Mouse (Mus musculus): Measurements from ENCODE around the gene Hoxa11. TPM values are rescaled to one million over a fixed set of nuclear protein-coding genes. Genes with fewer than 3 reads are reported as not detected.

Hoxa11 gene
- polyA plus RNA-seq, 1 experiment from 2014 or later = not detected

DNA sequence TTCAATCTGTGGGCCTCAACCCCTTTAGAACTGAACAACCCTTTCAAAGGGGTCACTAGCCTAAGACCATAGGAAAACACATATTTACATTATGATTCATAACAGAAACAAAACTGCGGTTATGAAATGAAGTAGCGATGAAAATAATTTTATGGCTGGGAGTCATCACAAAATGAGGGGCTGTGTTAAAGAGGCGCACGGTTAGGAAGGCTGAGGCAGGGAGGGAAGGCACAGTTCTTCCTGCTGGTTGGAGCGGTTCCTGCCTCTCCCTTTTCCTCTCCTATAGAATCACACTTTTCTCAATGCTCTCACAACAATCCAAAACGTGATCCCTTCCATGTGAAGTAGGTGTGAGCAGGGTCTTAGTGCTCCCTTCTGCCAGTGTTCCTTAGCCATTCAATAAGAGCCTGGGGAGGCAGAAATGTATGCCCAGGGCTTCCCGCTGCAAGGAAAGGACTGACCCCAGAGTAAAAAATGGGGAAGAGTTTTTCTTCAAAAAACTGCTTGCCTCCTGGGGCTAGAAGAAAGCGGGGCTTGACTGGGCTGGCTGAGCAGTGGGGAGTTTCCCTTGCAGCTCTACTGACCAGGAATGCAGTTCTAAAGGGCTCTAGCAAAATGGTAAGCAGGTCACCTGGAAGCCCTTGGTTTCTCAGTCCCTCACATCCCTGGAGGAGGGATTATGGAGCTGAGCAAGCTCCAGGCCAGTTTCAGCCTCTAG lies 30.1 kb upstream of the Hoxa11 start:
- no peak overlapping the region for H3K9ac ChIP-seq (ENCODE audit: low read depth, low read length)
- H3K9me3 ChIP-seq (replicated peaks; ENCODE audit: control insufficient read depth, low read length) = no peaks in the 10 kb centered on the region
- H3K4me2 ChIP-seq (ENCODE audit: low read depth, low read length) = no peak overlapping the region
- no peaks in the 10 kb centered on the region for H3K4me1 ChIP-seq (ENCODE audit: control insufficient read depth, low read depth, low read length)
- no peaks in the 10 kb centered on the region for H3K36me3 ChIP-seq (ENCODE audit: control insufficient read depth, insufficient read depth)
- H3K27ac ChIP-seq (ENCODE audit: low read length) = no peak overlapping the region
- no peak overlapping the region for H3K4me3 ChIP-seq (ENCODE audit: low read depth, low read length)
- 13% methylated on average over 8 of the region's 8 CpGs for WGBS (ENCODE audit: insufficient replicate concordance)
- peaks cover 72% of the 10 kb centered on the region for H3K27me3 ChIP-seq (ENCODE audit: control insufficient read depth, insufficient read depth, low read depth, low read length)
- ATAC-seq (ENCODE audit: low read depth) = no peak

DNA sequence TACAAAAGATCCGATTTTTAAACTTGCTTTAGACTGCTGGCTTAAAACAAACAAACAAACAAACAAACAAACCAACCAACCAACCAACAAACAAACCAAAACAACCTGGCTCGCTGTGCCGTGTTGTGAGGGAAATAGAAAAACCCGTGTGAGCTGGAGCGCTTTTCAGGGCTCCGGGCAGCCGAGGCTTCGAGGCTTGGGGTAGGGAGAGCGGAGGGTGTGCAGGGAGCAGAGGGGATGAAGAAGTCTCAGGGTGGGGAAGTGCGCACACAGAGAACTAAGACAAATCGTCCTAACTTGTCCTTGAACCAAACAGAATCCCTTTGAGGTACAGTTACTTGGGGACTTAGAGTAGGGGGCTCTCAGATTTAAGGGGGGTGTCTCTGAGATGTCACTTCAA lies 29.0 kb upstream of the Hoxa11 start:
- Histone ChIP-seq H3K36me3 (ENCODE audit: control insufficient read depth, insufficient read depth) (no peaks in the 10 kb centered on the region), H3K4me2 (ENCODE audit: low read depth, low read length) (no peak overlapping the region), H3K4me3 (ENCODE audit: low read depth, low read length) (no peak overlapping the region), H3K4me1 (ENCODE audit: control insufficient read depth, low read depth, low read length) (no peaks in the 10 kb centered on the region), H3K9ac (ENCODE audit: low read depth, low read length) (no peak overlapping the region), H3K27me3 (ENCODE audit: control insufficient read depth, insufficient read depth, low read depth, low read length) (peaks cover 81% of the 10 kb centered on the region), H3K9me3 (replicated peaks; ENCODE audit: control insufficient read depth, low read length) (no peaks in the 10 kb centered on the region), H3K27ac (ENCODE audit: low read length) (no peak overlapping the region)
- ATAC-seq (ENCODE audit: low read depth) = no peak
- 9% methylated on average over 11 of the region's 11 CpGs for WGBS (ENCODE audit: insufficient replicate concordance)

DNA sequence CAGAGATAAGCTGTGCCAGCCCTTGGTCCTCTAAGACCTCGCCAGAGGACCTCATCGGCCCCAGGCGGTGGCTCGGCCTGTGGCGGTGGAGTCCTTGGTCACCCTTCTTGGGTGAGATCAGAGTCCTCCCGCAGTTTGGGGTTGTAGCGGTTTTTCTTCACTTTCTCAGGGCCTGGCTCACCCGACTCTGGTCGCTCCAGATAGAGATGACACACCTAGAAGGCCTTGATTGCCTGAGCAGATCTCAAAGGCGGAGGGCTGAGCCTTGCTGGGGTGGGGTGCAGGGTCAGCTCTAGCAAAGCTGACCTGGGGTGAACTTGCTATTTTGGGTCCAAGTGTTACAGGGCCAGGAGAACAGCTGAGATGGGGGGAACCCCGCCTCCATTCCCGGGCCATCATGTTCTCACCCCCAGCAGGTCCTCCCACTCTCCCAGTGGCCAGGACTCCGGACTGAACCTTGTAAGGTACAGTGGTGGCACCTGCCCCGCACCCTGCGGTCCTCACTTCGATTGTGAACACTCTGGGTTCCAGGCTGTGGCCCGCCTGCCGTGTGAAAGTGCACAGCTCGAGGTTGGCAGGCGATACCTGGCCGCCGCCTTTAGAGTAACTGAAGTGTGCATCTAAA lies 28.2 kb upstream of the Hoxa11 start:
- no peaks in the 10 kb centered on the region for H3K36me3 ChIP-seq (ENCODE audit: control insufficient read depth, insufficient read depth)
- peaks cover 89% of the 10 kb centered on the region for H3K27me3 ChIP-seq (ENCODE audit: control insufficient read depth, insufficient read depth, low read depth, low read length)
- H3K4me1 ChIP-seq (ENCODE audit: control insufficient read depth, low read depth, low read length) = no peaks in the 10 kb centered on the region
- H3K27ac ChIP-seq (ENCODE audit: low read length) = no peak overlapping the region
- no peak overlapping the region for H3K4me3 ChIP-seq (ENCODE audit: low read depth, low read length)
- 4% methylated on average over 21 of the region's 22 CpGs for WGBS (ENCODE audit: insufficient replicate concordance)
- H3K4me2 ChIP-seq (ENCODE audit: low read depth, low read length) = no peak overlapping the region
- H3K9me3 ChIP-seq (replicated peaks; ENCODE audit: control insufficient read depth, low read length) = no peaks in the 10 kb centered on the region
- H3K9ac ChIP-seq (ENCODE audit: low read depth, low read length) = no peak overlapping the region
- no peak for ATAC-seq (ENCODE audit: low read depth)

GRCm38 (mm10) chr6:52272766-52273655 lies 27.4 kb upstream of the Hoxa11 start:
- no peaks in the 10 kb centered on the region for H3K36me3 ChIP-seq (ENCODE audit: control insufficient read depth, insufficient read depth)
- no peak overlapping the region for H3K4me2 ChIP-seq (ENCODE audit: low read depth, low read length)
- no peaks in the 10 kb centered on the region for H3K4me1 ChIP-seq (ENCODE audit: control insufficient read depth, low read depth, low read length)
- 8% methylated on average over 22 of the region's 22 CpGs for WGBS (ENCODE audit: insufficient replicate concordance)
- H3K9me3 ChIP-seq (replicated peaks; ENCODE audit: control insufficient read depth, low read length) = no peaks in the 10 kb centered on the region
- no peak overlapping the region for H3K4me3 ChIP-seq (ENCODE audit: low read depth, low read length)
- ATAC-seq (ENCODE audit: low read depth) = no peak
- no peak overlapping the region for H3K9ac ChIP-seq (ENCODE audit: low read depth, low read length)
- peaks cover 94% of the 10 kb centered on the region for H3K27me3 ChIP-seq (ENCODE audit: control insufficient read depth, insufficient read depth, low read depth, low read length)
- H3K27ac ChIP-seq (ENCODE audit: low read length) = no peak overlapping the region

DNA sequence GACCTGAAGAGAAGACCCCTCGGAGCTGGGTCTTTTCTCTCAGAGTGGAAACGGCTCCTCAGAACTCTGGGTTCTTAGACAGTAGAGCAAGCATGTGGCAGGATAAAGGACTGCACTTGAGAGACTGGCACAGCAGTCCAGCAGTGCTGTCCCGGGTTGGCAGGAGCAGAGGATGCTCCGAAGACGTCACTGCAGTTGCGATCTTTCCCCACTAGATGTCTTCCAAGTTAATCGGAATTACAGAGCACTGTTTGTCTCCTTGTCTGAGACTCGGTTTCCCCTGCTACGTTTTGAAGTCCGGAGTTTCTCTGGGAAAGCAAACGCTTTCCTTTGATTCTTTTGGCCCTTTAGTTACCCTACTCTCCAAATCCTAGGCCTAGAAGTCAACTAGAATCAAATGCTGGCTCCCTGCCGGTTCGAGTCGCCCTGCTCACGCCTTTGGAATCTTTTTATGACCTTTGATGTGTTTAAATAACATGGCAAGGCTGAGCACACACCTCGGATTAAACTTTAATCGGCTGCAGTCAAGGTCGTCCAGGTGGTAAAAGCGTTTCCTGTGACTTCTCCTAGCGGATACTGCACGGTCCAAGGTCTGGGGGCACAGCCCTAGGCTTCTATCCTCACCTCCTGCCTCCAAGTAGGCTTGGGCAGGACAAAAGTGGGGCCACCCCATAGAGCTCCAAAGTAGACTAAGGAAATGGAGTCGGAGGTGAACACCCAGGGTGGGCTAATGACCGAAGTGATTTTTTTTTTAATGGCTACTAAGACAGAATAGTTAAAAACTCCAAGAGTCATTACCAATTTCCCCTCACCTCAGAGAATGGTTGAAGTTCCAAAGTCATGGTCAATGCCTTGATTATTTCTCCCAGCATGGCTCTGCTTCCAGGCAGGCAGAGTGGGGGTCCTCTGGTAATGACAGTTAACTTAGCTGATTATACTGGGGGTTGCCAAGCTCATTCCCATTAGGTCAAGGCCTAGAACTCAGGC lies 25.2 kb upstream of the Hoxa11 start:
- Histone ChIP-seq H3K4me2 (ENCODE audit: low read depth, low read length) (no peak overlapping the region), H3K27me3 (ENCODE audit: control insufficient read depth, insufficient read depth, low read depth, low read length) (peaks cover 94% of the 10 kb centered on the region)

GRCm38 (mm10) chr6:52268756-52269155 lies 23.1 kb upstream of the Hoxa11 start:
- Histone ChIP-seq H3K4me2 (ENCODE audit: low read depth, low read length) (no peak overlapping the region), H3K27me3 (ENCODE audit: control insufficient read depth, insufficient read depth, low read depth, low read length) (peaks cover 95% of the 10 kb centered on the region), H3K9ac (ENCODE audit: low read depth, low read length) (no peak overlapping the region), H3K36me3 (ENCODE audit: control insufficient read depth, insufficient read depth) (no peaks in the 10 kb centered on the region), H3K4me1 (ENCODE audit: control insufficient read depth, low read depth, low read length) (no peaks in the 10 kb centered on the region), H3K4me3 (ENCODE audit: low read depth, low read length) (no peak overlapping the region), H3K9me3 (replicated peaks; ENCODE audit: control insufficient read depth, low read length) (no peaks in the 10 kb centered on the region), H3K27ac (ENCODE audit: low read length) (no peak overlapping the region)
- 7% methylated on average over 3 of the region's 3 CpGs for WGBS (ENCODE audit: insufficient replicate concordance)
- ATAC-seq (ENCODE audit: low read depth) = no peak

More for the DNA sequence above, 25.2 kb upstream of the Hoxa11 start:
- Histone ChIP-seq H3K27ac (ENCODE audit: low read length) (no peak overlapping the region), H3K4me1 (ENCODE audit: control insufficient read depth, low read depth, low read length) (no peaks in the 10 kb centered on the region), H3K4me3 (ENCODE audit: low read depth, low read length) (no peak overlapping the region), H3K9ac (ENCODE audit: low read depth, low read length) (no peak overlapping the region), H3K36me3 (ENCODE audit: control insufficient read depth, insufficient read depth) (no peaks in the 10 kb centered on the region), H3K9me3 (replicated peaks; ENCODE audit: control insufficient read depth, low read length) (no peaks in the 10 kb centered on the region)
- WGBS (ENCODE audit: insufficient replicate concordance) = 9% methylated on average over 23 of the region's 23 CpGs
- ATAC-seq (ENCODE audit: low read depth) = no peak

- no peak for ATAC-seq (ENCODE audit: low read depth)
- 9% methylated on average over 7 of the region's 7 CpGs for WGBS (ENCODE audit: insufficient replicate concordance)
- H3K9ac ChIP-seq (ENCODE audit: low read depth, low read length) = no peak overlapping the region
These were observed 22.7 kb upstream of the Hoxa11 start for GRCm38 (mm10) chr6:52268341-52268740.

GRCm38 (mm10) chr6:52267691-52268090 lies 22.1 kb upstream of the Hoxa11 start:
- Histone ChIP-seq H3K9me3 (replicated peaks; ENCODE audit: control insufficient read depth, low read length) (no peaks in the 10 kb centered on the region), H3K4me2 (ENCODE audit: low read depth, low read length) (no peak overlapping the region), H3K4me1 (ENCODE audit: control insufficient read depth, low read depth, low read length) (no peaks in the 10 kb centered on the region), H3K9ac (ENCODE audit: low read depth, low read length) (no peak overlapping the region), H3K27me3 (ENCODE audit: control insufficient read depth, insufficient read depth, low read depth, low read length) (peaks cover 95% of the 10 kb centered on the region), H3K36me3 (ENCODE audit: control insufficient read depth, insufficient read depth) (no peaks in the 10 kb centered on the region), H3K27ac (ENCODE audit: low read length) (no peak overlapping the region), H3K4me3 (ENCODE audit: low read depth, low read length) (no peak overlapping the region)
- no peak for ATAC-seq (ENCODE audit: low read depth)
- 8% methylated on average over 3 of the region's 3 CpGs for WGBS (ENCODE audit: insufficient replicate concordance)

More at GRCm38 (mm10) chr6:52268341-52268740, 22.7 kb upstream of the Hoxa11 start:
- no peaks in the 10 kb centered on the region for H3K4me1 ChIP-seq (ENCODE audit: control insufficient read depth, low read depth, low read length)
- no peak overlapping the region for H3K4me2 ChIP-seq (ENCODE audit: low read depth, low read length)
- no peaks in the 10 kb centered on the region for H3K36me3 ChIP-seq (ENCODE audit: control insufficient read depth, insufficient read depth)
- no peak overlapping the region for H3K4me3 ChIP-seq (ENCODE audit: low read depth, low read length)
- no peak overlapping the region for H3K27ac ChIP-seq (ENCODE audit: low read length)
- H3K27me3 ChIP-seq (ENCODE audit: control insufficient read depth, insufficient read depth, low read depth, low read length) = peaks cover 95% of the 10 kb centered on the region
- H3K9me3 ChIP-seq (replicated peaks; ENCODE audit: control insufficient read depth, low read length) = no peaks in the 10 kb centered on the region

Data from liver, embryonic 16.5 days (tissue).